Mouse (Mus musculus): ENCODE measurements around the gene Gm15319.
"Not testable (repeated sequence)": the region's sequence is repeated elsewhere in the genome, so short reads cannot be mapped to it uniquely, and the experiment has no call there.

Gm15319 gene

DNA sequence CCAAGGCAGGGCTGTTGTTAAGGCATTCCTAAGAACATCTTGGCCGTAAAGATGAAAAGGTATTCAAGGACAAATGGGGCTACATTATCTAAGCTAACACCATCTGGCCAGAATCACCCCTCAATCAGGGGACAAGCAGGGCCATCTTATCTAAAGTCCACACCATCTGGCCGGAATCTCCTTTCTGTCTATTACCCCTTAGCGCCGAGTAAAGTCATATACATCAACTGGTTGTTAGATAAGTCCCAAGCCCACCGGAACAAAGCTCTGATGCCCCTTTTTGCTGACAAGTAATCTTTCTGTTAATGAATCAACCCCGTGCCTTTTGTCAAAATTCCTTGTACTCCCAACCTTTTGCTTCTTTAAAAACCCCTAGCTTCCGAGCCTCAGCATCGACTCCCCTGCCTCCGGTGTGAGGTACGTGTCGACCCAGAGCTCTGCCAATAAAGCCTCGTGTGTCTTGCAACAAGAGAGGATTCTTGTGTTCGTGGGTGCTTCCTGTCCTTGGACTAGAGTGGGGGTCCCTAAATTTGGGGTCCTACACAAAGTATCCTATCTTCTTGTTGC, 65.0 kb downstream of the Gm15319 start:
- intact Hi-C loops (cut with DNase I) = not testable (repeated sequence)

GRCm38 (mm10) chr8:20296803-20297702, 66.0 kb downstream of the Gm15319 start:
- intact Hi-C loops (cut with DNase I) = not testable (repeated sequence)

DNA sequence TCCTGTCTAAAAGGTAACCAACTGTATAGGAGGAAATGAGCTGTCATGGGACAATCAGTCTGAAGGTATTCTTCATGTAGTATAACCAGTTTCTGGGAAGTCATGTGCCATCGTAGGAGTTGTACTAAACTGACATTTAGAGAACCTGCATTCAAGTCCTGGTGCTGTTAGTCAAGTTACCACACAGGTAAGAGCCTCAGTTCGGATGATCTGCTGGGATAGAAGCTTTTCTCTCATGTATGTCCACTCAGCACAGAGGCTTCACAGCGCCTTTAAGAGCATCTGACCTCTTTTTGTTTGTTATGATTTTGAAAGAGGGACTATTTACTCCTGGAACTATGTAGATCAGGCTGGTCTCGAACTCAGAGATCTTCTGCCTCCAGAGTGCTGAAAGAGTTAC, 67.1 kb downstream of the Gm15319 start:
- intact Hi-C loops (cut with DNase I) = not testable (repeated sequence)

DNA sequence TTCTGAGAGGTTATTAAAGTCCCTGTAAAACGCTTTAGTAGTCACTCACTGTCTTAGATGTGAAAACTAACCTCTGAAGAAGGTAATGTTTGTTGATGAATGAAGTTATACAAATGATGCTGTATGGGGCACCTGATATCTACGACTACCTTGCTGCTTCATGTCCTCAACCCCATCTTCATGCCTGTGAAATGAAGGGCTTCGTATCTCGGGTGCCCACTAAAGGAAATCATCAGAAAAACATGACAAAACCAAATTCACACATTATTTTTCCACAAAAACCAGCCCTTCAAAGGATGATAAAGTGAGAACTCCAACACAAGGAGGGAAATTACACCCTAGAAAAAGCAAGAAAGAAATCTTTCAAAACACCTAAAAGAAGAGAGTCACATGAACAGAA, 68.2 kb downstream of the Gm15319 start:
- intact Hi-C loops (cut with DNase I) = not testable (repeated sequence)

GRCm38 (mm10) chr8:20293966-20294365, 69.0 kb downstream of the Gm15319 start:
- intact Hi-C loops (cut with DNase I) = not testable (repeated sequence)

DNA sequence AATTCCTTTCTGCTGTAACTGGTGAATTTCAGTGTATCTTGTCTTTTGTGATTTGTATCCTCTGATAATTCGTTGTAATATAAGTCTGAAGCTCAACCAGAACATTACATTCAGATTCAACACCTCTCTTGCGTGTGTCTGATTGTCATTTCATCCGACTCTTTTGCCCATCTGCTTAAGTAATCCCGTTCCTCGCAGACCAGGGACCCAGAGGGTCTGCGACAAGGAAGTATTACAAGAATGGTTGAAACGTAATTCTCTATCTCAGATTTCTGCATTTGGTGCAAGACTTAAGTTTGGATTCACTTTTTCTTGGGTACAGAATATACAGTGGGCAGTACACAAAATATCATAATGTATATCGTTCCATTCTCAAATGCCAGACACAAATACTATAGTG, 73.0 kb downstream of the Gm15319 start:
- intact Hi-C loops (cut with DNase I) = not testable (repeated sequence)

DNA sequence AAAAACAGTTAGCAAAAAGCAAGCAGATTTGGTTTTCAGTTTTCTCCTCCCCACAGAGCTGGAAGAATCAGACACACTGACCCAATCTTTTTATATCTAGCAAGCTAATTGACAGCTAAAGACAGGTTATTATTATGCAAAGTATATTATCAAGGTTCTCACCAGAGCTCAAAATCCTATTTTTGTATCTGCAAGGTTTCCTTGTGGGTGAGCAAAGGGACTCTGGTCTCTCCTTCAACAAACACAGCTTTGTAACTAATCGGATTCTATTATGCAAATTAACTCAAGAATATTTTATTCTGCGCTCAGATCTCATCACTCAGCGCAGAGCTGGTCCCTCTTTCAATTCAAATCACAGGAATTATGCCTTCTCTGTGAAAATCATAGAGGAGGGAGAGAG, 74.1 kb downstream of the Gm15319 start:
- intact Hi-C loops (cut with DNase I) = not testable (repeated sequence)

DNA sequence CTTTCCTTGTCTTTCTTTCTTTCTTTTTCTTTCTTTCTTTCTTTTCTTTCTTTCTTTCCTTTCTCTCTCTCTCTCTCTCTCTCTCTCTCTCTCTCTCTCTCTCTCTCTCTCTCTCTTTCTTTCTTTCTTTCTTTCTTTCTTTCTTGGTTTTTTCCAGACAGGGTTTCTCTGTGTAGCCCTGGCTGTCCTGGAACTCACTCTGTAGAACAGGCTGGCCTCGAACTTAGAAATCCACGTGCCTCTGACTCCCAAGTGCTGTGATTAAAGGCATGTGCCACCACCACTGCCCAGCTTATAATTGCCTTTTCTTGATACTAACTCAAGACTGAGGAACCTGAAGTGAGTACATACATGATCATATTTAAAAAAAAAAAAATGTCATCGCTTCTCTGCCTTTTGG, 75.3 kb downstream of the Gm15319 start:
- intact Hi-C loops (cut with DNase I) = not testable (repeated sequence)

Measured in adrenal gland (tissue).